Mouse (Mus musculus): Measurements from ENCODE around the gene Ccdc142. TPM values are rescaled to one million over a fixed set of nuclear protein-coding genes. Genes with fewer than 3 reads are reported as not detected.
A peak's percentile ranks its signal among the peaks of the same experiment; 100 is the strongest.

Gene Ccdc142
- polyA plus RNA-seq, 1 experiment from 2014 or later = 1.1 TPM

GRCm38 (mm10) chr6:83134226-83134625 is 32.8 kb downstream of the Ccdc142 start:
- H3K4me1 ChIP-seq (replicated peaks; ENCODE audit: control insufficient read depth, insufficient read depth, low read length) = peaks cover 33% of the 10 kb centered on the region
- 59% methylated on average over 3 of the region's 3 CpGs for WGBS
- H3K36me3 ChIP-seq (ENCODE audit: control insufficient read depth, insufficient read depth, low read length) = no peaks in the 10 kb centered on the region
- no peak overlapping the region for H3K4me2 ChIP-seq (ENCODE audit: low read depth, low read length)
- no peak for ATAC-seq (ENCODE audit: low read depth)
- no peak overlapping the region for H3K9ac ChIP-seq (ENCODE audit: low read length)
- no peak overlapping the region for H3K4me3 ChIP-seq (ENCODE audit: low read length)
- H3K9me3 ChIP-seq (ENCODE audit: control insufficient read depth, low read length) = no peaks in the 10 kb centered on the region
- no peaks in the 10 kb centered on the region for H3K27me3 ChIP-seq (ENCODE audit: control insufficient read depth, insufficient read depth, low read depth, low read length)
- H3K27ac ChIP-seq (ENCODE audit: low read length) = no peak overlapping the region

DNA sequence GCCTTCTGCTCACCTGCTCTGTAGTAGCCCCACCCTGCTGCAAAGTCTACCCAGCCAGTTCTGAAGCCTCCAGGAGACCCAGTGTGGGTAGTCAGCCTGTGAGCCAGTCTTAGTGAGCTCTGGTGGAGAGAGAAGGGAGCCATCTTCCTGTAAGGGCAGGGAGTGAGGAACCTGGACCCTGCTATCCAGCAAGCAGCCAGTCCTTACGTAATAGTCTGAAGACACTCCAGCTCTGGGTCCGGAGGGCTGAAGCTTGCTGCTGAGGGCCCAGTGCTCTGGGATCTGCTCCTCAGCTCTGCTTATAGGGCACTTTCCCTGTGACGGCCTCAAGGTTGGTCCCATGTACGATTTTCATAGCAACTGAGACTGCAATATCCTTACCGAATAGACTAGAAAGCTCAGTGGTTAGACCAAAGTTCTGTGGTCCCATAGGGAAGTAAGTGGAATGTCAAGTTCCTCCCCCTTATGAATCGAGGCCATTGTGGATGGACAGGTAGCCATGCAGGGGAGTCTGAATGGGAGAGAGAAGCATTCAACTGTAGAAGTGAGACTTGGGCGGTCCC is 33.6 kb downstream of the Ccdc142 start, which contains the start of gene Rtkn:
Gene Rtkn (plus strand): TSS at position 513 of the 563 bp plus-strand sequence.
- WGBS = 53% methylated on average over 7 of the region's 7 CpGs
- Histone ChIP-seq H3K4me2 (ENCODE audit: low read depth, low read length) (peak within 1 kb of the TSS; percentile 85), H3K9me3 (ENCODE audit: control insufficient read depth, low read length) (no peaks in the 10 kb centered on the region), H3K36me3 (ENCODE audit: control insufficient read depth, insufficient read depth, low read length) (no peaks in the 10 kb centered on the region; the same call in 1 of the 2 replicates), H3K4me1 (replicated peaks; ENCODE audit: control insufficient read depth, insufficient read depth, low read length) (peaks cover 34% of the 10 kb centered on the region), H3K27me3 (ENCODE audit: control insufficient read depth, insufficient read depth, low read depth, low read length) (no peaks in the 10 kb centered on the region), H3K9ac (ENCODE audit: low read length) (peak within 1 kb of the TSS; percentile 89), H3K27ac (ENCODE audit: low read length) (peak within 1 kb of the TSS; percentile 100), H3K4me3 (ENCODE audit: low read length) (peak within 1 kb of the TSS; percentile 63)
- no peak for ATAC-seq (ENCODE audit: low read depth)

DNA sequence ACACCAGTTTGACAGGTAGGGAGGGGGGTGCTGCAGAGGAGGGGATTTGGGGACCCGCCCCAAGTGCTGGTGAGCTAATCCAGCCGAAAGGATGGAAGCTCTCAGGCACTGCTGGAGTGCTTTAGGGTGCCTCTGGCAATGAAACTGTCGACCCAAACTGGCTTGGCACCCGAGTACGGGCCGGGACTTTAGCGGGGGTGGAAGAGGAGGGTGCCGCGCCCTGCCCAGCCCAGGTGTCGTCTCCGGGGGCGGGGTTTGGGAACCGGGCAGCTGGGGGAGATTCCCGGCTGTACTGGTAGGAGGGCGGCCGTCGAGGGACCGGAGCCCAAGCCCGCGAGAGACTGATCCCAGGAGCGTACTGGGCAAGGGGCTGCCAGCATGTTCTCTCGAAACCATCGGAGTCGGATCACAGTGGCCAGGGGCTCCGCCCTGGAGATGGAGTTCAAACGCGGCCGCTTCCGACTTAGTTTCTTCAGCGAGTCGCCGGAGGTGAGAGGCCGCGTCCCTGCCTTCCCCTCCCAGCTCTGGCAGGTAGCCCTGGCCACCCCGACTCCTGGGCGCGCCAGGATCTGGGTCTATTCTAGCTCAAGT is 34.3 kb downstream of the Ccdc142 start:
- peaks cover 34% of the 10 kb centered on the region for H3K4me1 ChIP-seq (replicated peaks; ENCODE audit: control insufficient read depth, insufficient read depth, low read length)
- H3K27me3 ChIP-seq (ENCODE audit: control insufficient read depth, insufficient read depth, low read depth, low read length) = no peaks in the 10 kb centered on the region
- H3K9ac ChIP-seq (ENCODE audit: low read length) = peak overlapping the region; percentile 89
- no peak for ATAC-seq (ENCODE audit: low read depth)
- peak overlapping the region; percentile 85 for H3K4me2 ChIP-seq (ENCODE audit: low read depth, low read length)
- H3K36me3 ChIP-seq (ENCODE audit: control insufficient read depth, insufficient read depth, low read length) = no peaks in the 10 kb centered on the region; the same call in 1 of the 2 replicates
- no peaks in the 10 kb centered on the region for H3K9me3 ChIP-seq (ENCODE audit: control insufficient read depth, low read length)
- H3K4me3 ChIP-seq (ENCODE audit: low read length) = peak overlapping the region; percentile 63
- peak overlapping the region; percentile 100 for H3K27ac ChIP-seq (ENCODE audit: low read length)
- WGBS = 7% methylated on average over 37 of the region's 37 CpGs

DNA sequence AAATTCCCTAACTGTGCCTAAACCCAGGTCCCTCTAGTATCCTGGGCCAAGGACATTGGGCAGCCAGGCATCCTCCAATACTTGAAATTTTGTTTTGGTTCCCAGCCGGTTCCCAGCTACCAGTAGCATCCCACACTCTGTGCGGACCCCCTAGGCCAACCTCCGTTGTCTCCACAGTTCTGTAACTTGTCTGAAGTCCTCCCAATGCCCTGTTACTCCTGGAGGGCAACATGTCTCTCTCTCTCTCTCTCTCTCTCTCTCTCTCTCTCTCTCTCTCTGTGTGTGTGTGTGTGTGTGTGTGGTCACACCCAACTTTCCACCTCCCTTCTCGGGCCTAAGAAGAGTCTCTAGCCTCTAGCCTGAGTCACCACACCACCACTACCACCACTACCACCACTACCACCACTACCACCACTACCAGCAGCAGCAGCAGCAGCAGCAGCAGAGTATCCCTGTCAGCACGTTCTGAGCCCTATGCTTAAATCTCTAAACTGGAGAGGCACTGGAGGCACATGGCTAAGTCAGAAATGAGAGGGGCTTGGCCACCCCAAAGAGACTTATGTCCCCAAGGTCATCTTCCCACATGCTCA is 35.0 kb downstream of the Ccdc142 start:
- H3K9ac ChIP-seq (ENCODE audit: low read length) = peak overlapping the region; percentile 89
- no peaks in the 10 kb centered on the region for H3K27me3 ChIP-seq (ENCODE audit: control insufficient read depth, insufficient read depth, low read depth, low read length)
- 13% methylated on average over 5 of the region's 5 CpGs for WGBS
- H3K4me3 ChIP-seq (ENCODE audit: low read length) = peak overlapping the region; percentile 63
- H3K4me1 ChIP-seq (replicated peaks; ENCODE audit: control insufficient read depth, insufficient read depth, low read length) = peaks cover 30% of the 10 kb centered on the region
- H3K4me2 ChIP-seq (ENCODE audit: low read depth, low read length) = peak overlapping the region; percentile 85
- no peaks in the 10 kb centered on the region; the same call in 1 of the 2 replicates for H3K36me3 ChIP-seq (ENCODE audit: control insufficient read depth, insufficient read depth, low read length)
- ATAC-seq (ENCODE audit: low read depth) = no peak
- peak overlapping the region; percentile 100 for H3K27ac ChIP-seq (ENCODE audit: low read length)
- H3K9me3 ChIP-seq (ENCODE audit: control insufficient read depth, low read length) = no peaks in the 10 kb centered on the region

DNA sequence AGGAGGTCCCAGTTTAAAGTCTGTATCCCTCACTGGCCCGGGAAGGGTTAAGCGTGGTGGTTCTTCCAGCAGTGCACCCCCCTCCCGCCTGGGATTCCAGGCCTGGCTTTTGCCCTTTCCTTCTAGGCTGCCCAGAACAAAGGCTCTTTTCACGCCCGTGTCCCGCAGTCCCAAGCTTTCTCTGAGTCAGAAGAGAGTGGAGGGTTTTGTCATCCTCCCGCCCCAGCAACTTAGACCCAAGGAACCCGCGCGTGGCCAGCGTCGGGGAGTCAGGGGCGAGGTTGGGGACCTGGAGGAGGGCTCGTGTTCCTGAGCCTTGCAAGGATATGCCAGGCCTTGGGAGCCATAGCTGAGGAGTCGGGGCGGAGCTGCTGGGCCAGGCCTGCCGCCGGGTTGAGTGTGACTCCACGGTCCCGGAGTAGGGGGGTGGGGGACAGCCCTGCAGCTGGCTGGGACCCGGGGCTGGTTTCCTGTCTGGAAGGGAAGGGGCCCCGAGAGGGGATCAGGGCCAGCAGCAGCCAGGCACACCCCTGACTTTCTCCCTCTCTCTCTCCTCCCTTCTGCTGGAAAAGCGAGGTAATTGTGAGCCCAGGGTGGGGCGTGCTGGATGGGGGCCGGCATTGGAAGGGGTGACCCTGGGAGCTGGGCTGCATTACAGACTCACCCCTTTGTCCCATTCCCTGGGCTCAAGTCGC is 35.6 kb downstream of the Ccdc142 start:
- peak overlapping the region; percentile 100 for H3K27ac ChIP-seq (ENCODE audit: low read length)
- under 1% methylated on average over 26 of the region's 26 CpGs for WGBS

GRCm38 (mm10) chr6:83137576-83137950 is 36.2 kb downstream of the Ccdc142 start:
- Histone ChIP-seq H3K9me3 (ENCODE audit: control insufficient read depth, low read length) (no peaks in the 10 kb centered on the region), H3K4me2 (ENCODE audit: low read depth, low read length) (peak overlapping the region; percentile 85), H3K4me3 (ENCODE audit: low read length) (peak overlapping the region; percentile 63), H3K27me3 (ENCODE audit: control insufficient read depth, insufficient read depth, low read depth, low read length) (no peaks in the 10 kb centered on the region), H3K4me1 (replicated peaks; ENCODE audit: control insufficient read depth, insufficient read depth, low read length) (peaks cover 39% of the 10 kb centered on the region), H3K9ac (ENCODE audit: low read length) (peak overlapping the region; percentile 89), H3K27ac (ENCODE audit: low read length) (peak overlapping the region; percentile 100), H3K36me3 (ENCODE audit: control insufficient read depth, insufficient read depth, low read length) (no peaks in the 10 kb centered on the region; the same call in 1 of the 2 replicates)
- WGBS = under 1% methylated on average over 12 of the region's 12 CpGs
- ATAC-seq (ENCODE audit: low read depth) = peak; percentile 89

More for the DNA sequence above, 35.6 kb downstream of the Ccdc142 start:
- H3K4me2 ChIP-seq (ENCODE audit: low read depth, low read length) = peak overlapping the region; percentile 85
- ATAC-seq (ENCODE audit: low read depth) = peak; percentile 88
- peak overlapping the region; percentile 63 for H3K4me3 ChIP-seq (ENCODE audit: low read length)
- H3K9me3 ChIP-seq (ENCODE audit: control insufficient read depth, low read length) = no peaks in the 10 kb centered on the region
- no peaks in the 10 kb centered on the region for H3K27me3 ChIP-seq (ENCODE audit: control insufficient read depth, insufficient read depth, low read depth, low read length)
- H3K9ac ChIP-seq (ENCODE audit: low read length) = peak overlapping the region; percentile 89
- peaks cover 33% of the 10 kb centered on the region for H3K4me1 ChIP-seq (replicated peaks; ENCODE audit: control insufficient read depth, insufficient read depth, low read length)
- H3K36me3 ChIP-seq (ENCODE audit: control insufficient read depth, insufficient read depth, low read length) = no peaks in the 10 kb centered on the region; the same call in 1 of the 2 replicates

GRCm38 (mm10) chr6:83138056-83138455 is 36.7 kb downstream of the Ccdc142 start:
- peak overlapping the region; percentile 63 for H3K4me3 ChIP-seq (ENCODE audit: low read length)
- no peaks in the 10 kb centered on the region for H3K27me3 ChIP-seq (ENCODE audit: control insufficient read depth, insufficient read depth, low read depth, low read length)
- H3K4me1 ChIP-seq (replicated peaks; ENCODE audit: control insufficient read depth, insufficient read depth, low read length) = peaks cover 39% of the 10 kb centered on the region
- H3K9ac ChIP-seq (ENCODE audit: low read length) = peak overlapping the region; percentile 89
- peak; percentile 19; the same call in 1 of the 2 replicates for ATAC-seq (ENCODE audit: low read depth)
- no peaks in the 10 kb centered on the region; the same call in 1 of the 2 replicates for H3K36me3 ChIP-seq (ENCODE audit: control insufficient read depth, insufficient read depth, low read length)
- peak overlapping the region; percentile 85 for H3K4me2 ChIP-seq (ENCODE audit: low read depth, low read length)
- H3K27ac ChIP-seq (ENCODE audit: low read length) = peak overlapping the region; percentile 100
- H3K9me3 ChIP-seq (ENCODE audit: control insufficient read depth, low read length) = no peaks in the 10 kb centered on the region
- under 1% methylated on average over 11 of the region's 11 CpGs for WGBS

GRCm38 (mm10) chr6:83140044-83140443 is 38.6 kb downstream of the Ccdc142 start:
- Histone ChIP-seq H3K36me3 (ENCODE audit: control insufficient read depth, insufficient read depth, low read length) (no peaks in the 10 kb centered on the region; the same call in 1 of the 2 replicates), H3K27me3 (ENCODE audit: control insufficient read depth, insufficient read depth, low read depth, low read length) (no peaks in the 10 kb centered on the region), H3K27ac (ENCODE audit: low read length) (no peak overlapping the region), H3K9me3 (ENCODE audit: control insufficient read depth, low read length) (no peaks in the 10 kb centered on the region), H3K9ac (ENCODE audit: low read length) (no peak overlapping the region), H3K4me3 (ENCODE audit: low read length) (no peak overlapping the region), H3K4me1 (replicated peaks; ENCODE audit: control insufficient read depth, insufficient read depth, low read length) (peaks cover 36% of the 10 kb centered on the region), H3K4me2 (ENCODE audit: low read depth, low read length) (no peak overlapping the region)
- WGBS = 89% methylated on average over 8 of the region's 8 CpGs
- ATAC-seq (ENCODE audit: low read depth) = no peak

DNA sequence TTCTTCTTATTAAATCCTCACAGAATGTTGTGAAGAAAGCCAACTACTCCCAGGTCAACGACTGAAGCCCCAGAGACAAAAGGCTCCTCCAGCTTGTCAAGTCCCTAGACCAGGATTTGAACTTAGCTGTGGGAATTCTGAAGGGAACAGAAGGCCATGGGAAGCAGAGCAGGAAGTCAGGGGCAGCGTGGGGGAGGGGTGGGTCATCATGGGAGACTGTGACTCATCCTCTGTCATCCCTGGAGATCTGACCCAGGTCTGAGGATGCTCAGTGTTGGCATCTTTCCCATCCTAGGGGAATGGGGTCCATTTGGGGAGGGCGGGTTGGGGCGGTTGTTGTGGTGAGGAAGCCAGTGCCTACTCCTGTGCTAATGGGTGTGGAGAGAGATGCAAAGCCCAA is 40.2 kb downstream of the Ccdc142 start:
- ATAC-seq (ENCODE audit: low read depth) = no peak
- no peaks in the 10 kb centered on the region for H3K9me3 ChIP-seq (ENCODE audit: control insufficient read depth, low read length)
- peaks cover 25% of the 10 kb centered on the region for H3K4me1 ChIP-seq (replicated peaks; ENCODE audit: control insufficient read depth, insufficient read depth, low read length)
- WGBS = 41% methylated on average over 4 of the region's 4 CpGs
- H3K4me3 ChIP-seq (ENCODE audit: low read length) = no peak overlapping the region; the same call in 1 of the 2 replicates
- H3K36me3 ChIP-seq (ENCODE audit: control insufficient read depth, insufficient read depth, low read length) = peaks cover 3% of the 10 kb centered on the region
- H3K27me3 ChIP-seq (ENCODE audit: control insufficient read depth, insufficient read depth, low read depth, low read length) = no peaks in the 10 kb centered on the region
- H3K4me2 ChIP-seq (ENCODE audit: low read depth, low read length) = peak overlapping the region; percentile 51
- H3K9ac ChIP-seq (ENCODE audit: low read length) = peak overlapping the region; percentile 64
- H3K27ac ChIP-seq (ENCODE audit: low read length) = no peak overlapping the region; the same call in 1 of the 2 replicates

Data from lung, embryonic 16.5 days (tissue).